Mouse (Mus musculus): ENCODE results near the gene Gamt. TPM values are rescaled to one million over a fixed set of nuclear protein-coding genes. Genes with fewer than 3 reads are reported as not detected.

Gene Gamt
- polyA plus RNA-seq (2016; fragmentation: Nextera tagmentation; extraction: Ambion mirVana): 26.6 and 29.6 TPM in 2 replicates

DNA sequence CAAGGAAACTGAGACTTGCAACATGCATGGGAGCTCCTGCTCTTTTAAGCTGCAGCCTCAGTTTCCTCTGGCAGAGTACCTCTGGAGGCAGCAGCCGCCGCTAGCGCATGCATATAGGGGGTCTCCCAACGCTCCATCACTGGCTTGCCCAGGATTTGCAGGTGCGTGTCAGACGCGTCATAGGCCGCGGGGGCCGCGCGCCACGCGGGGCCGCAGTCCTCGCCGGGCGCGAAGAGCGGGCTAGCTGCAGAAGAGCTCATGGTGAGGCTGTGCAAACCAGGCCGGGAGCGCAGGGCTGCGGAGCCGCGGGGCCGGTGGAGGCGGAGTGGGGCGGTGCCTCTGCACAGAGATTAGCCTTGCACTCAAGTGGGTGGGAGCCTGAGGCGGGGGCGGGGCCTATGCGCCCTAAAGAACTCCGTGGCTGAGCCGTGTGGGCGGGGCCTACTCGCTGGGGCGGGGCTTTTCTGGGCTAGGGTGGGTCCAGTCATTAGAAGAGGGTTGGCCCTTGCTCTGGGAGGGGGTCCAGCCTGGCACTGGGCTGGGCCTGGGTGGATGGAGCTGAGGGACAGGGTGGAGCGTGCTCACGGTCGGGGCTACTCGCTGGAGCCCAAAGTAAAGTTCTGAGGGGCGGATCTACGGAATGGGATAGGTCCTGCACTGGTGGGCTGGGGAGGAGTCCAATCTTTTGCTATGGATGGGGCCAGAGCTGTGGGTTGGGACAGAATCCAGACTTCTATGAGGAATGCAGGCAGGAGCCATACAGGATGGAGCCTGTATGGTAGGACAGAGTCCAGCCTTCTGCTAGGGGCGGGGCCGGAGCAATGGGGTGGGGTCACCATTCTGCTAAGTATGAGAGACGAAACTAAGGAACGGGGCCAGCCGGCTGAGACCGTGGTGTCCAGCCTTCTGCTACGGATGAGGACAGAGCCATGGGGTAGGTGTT lies at the start of gene Gamt, which contains the start of gene Dazap1:
TSS of gene Gamt (minus strand) at position 371 of the 943 bp plus-strand sequence.
TSS of gene Dazap1 (plus strand) at position 845 of the 943 bp plus-strand sequence.
- peak; percentile 80 for ATAC-seq (ENCODE audit: low FRiP score)
- Histone ChIP-seq H3K36me3 (peaks cover 28% of the 10 kb centered on the region), H3K4me3 (peak within 1 kb of the TSS; percentile 43), H3K27ac (peak within 1 kb of the TSS; percentile 90), H3K4me2 (replicated peaks) (peak within 1 kb of the TSS; percentile 83), H3K9ac (peak within 1 kb of the TSS; percentile 70), H3K27me3 (no peaks in the 10 kb centered on the region), H3K9me3 (replicated peaks) (no peaks in the 10 kb centered on the region), H3K4me1 (peaks cover 43% of the 10 kb centered on the region)
- under 1% methylated on average over 49 of the region's 49 CpGs for WGBS

DNA sequence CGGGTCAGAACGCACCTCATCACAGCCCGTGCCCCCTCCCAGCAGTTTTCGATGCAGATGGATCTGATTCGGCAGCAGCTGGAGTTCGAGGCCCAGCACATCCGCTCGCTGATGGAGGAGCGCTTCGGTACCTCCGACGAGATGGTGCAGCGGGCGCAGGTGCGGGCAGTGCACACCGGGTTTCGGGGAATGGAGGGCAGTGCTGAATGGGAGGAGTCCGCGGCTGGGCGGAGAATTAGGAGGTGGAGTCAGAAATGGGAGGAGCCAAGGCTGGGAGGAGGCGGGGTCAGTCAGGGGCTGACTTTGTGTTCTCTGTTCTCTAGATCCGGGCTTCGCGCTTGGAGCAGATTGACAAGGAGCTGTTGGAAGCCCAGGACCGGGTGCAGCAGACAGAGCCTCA lies 44.0 kb upstream of the Gamt start:
- Histone ChIP-seq H3K9me3 (replicated peaks) (no peaks in the 10 kb centered on the region), H3K36me3 (peaks cover 66% of the 10 kb centered on the region), H3K27me3 (peaks cover 10% of the 10 kb centered on the region), H3K4me2 (replicated peaks) (peak overlapping the region; percentile 31), H3K4me1 (peaks cover 35% of the 10 kb centered on the region), H3K4me3 (peak overlapping the region; percentile 14), H3K9ac (peak overlapping the region; percentile 39), H3K27ac (no peak overlapping the region)
- no peak for ATAC-seq (ENCODE audit: low FRiP score)
- WGBS: 23% methylated on average over 25 of the region's 25 CpGs

DNA sequence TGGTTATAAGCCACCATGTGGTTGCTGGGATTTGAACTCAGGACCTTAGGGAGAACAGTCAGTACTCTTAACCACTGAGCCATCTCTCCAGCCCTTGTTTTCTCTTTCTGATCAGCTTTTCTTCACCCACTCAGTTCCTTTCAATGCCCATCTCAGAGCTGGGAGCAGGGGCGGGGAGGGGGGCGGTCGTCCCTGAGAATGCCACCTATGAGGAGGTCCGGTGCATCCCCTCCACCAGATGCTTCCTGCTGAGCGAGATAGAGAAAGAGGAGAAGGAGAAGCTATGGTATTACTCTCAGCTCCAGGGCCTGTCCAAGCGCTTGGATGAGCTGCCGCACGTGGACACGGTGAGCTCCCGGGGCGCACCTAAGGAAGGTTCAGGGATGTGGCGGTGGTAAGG lies 43.6 kb upstream of the Gamt start:
- peaks cover 14% of the 10 kb centered on the region for H3K27me3 ChIP-seq
- WGBS: 28% methylated on average over 11 of the region's 12 CpGs

GRCm38 (mm10) chr10:80302471-80302881 lies 41.7 kb upstream of the Gamt start:
- 9% methylated on average over 9 of the region's 9 CpGs for WGBS
- no peak for ATAC-seq (ENCODE audit: low FRiP score)
- Histone ChIP-seq H3K36me3 (peaks cover 44% of the 10 kb centered on the region), H3K4me3 (peak overlapping the region; percentile 62), H3K27me3 (peaks cover 27% of the 10 kb centered on the region), H3K4me1 (peaks cover 53% of the 10 kb centered on the region), H3K9ac (peak overlapping the region; percentile 97), H3K9me3 (replicated peaks) (no peaks in the 10 kb centered on the region), H3K27ac (peak overlapping the region; percentile 99; the same call in 1 of the 2 replicates), H3K4me2 (replicated peaks) (peak overlapping the region; percentile 72)

More for the DNA sequence above, 43.6 kb upstream of the Gamt start:
- peak overlapping the region; percentile 14 for H3K4me3 ChIP-seq
- no peaks in the 10 kb centered on the region for H3K9me3 ChIP-seq (replicated peaks)
- ATAC-seq (ENCODE audit: low FRiP score): no peak
- H3K4me2 ChIP-seq (replicated peaks): peak overlapping the region; percentile 31
- H3K36me3 ChIP-seq: peaks cover 64% of the 10 kb centered on the region
- H3K27ac ChIP-seq: no peak overlapping the region
- H3K9ac ChIP-seq: peak overlapping the region; percentile 39
- peaks cover 39% of the 10 kb centered on the region for H3K4me1 ChIP-seq

DNA sequence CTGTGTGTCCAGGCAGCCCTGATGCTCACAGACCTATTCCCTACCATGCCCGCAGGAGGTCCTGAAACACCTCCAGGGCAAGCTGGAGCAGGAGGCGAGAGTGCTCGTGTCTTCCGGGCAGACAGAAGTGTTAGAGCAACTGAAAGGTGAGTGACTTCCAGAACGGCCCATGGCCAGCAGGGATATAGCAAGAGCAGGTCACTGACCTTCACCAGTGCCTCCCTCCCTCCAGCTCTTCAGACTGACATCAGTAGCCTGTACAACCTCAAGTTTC lies 41.2 kb upstream of the Gamt start:
- peaks cover 57% of the 10 kb centered on the region for H3K4me1 ChIP-seq
- peak overlapping the region; percentile 72 for H3K4me2 ChIP-seq (replicated peaks)
- H3K9ac ChIP-seq: peak overlapping the region; percentile 97
- WGBS: 40% methylated on average over 5 of the region's 5 CpGs
- H3K9me3 ChIP-seq (replicated peaks): no peaks in the 10 kb centered on the region
- peak overlapping the region; percentile 99 for H3K27ac ChIP-seq
- H3K27me3 ChIP-seq: peaks cover 28% of the 10 kb centered on the region
- peaks cover 39% of the 10 kb centered on the region for H3K36me3 ChIP-seq
- ATAC-seq (ENCODE audit: low FRiP score): no peak
- H3K4me3 ChIP-seq: peak overlapping the region; percentile 62

DNA sequence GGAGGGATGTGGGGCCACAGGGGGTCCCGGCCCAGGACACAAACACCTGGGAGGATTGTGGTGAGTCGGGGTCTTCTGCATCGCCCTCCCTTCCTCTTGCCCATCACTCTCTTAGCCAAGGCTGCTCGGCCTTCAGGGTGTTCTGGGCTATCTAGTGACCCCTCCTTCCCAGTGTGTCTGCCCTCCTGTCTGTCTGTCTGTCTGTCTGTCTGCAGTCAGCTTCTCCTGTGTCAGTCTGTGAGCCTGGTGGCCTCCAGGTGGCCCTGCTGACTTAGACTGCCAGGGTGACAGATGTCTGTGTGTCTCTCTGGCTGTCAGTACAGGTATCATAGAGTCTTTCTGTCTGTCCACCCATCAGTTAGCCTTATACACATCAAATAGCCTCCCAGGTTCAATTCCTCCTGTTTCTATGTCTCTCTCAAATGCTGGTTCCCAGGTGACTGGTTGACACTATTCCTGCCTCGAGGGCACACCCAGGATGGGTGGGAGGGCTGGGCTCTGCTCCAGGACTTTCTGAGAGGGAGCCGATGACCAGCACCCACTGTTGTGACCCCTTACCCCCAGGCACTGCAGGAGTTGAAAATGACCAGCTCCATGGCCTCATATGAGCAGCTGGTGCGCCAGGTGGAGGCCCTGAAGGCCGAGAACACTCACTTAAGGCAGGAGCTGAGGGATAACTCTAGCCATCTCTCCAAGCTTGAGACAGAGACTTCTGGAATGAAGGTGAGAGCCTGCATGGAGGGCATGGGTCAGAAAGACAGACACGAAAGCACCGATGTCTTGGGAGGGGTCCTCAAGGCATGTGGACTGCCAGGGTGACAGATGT lies 40.7 kb upstream of the Gamt start:
- 68% methylated on average over 10 of the region's 10 CpGs for WGBS
- Histone ChIP-seq H3K27me3 (peaks cover 28% of the 10 kb centered on the region), H3K9me3 (replicated peaks) (no peaks in the 10 kb centered on the region), H3K4me3 (peak overlapping the region; percentile 62), H3K9ac (peak overlapping the region; percentile 97), H3K4me2 (replicated peaks) (peak overlapping the region; percentile 72), H3K36me3 (peaks cover 34% of the 10 kb centered on the region), H3K27ac (peak overlapping the region; percentile 99), H3K4me1 (peaks cover 63% of the 10 kb centered on the region)
- no peak; the same call in 1 of the 2 replicates for ATAC-seq (ENCODE audit: low FRiP score)

GRCm38 (mm10) chr10:80300672-80301181 lies 39.9 kb upstream of the Gamt start:
- H3K4me3 ChIP-seq: peak overlapping the region; percentile 62
- H3K4me1 ChIP-seq: peaks cover 69% of the 10 kb centered on the region
- H3K27me3 ChIP-seq: peaks cover 24% of the 10 kb centered on the region; the same call in 1 of the 2 replicates
- no peaks in the 10 kb centered on the region for H3K9me3 ChIP-seq (replicated peaks)
- H3K36me3 ChIP-seq: peaks cover 26% of the 10 kb centered on the region
- 10% methylated on average over 11 of the region's 11 CpGs for WGBS
- peak; percentile 83 for ATAC-seq (ENCODE audit: low FRiP score)
- H3K9ac ChIP-seq: peak overlapping the region; percentile 97
- H3K4me2 ChIP-seq (replicated peaks): peak overlapping the region; percentile 72
- peak overlapping the region; percentile 99 for H3K27ac ChIP-seq

GRCm38 (mm10) chr10:80299824-80300223 lies 39.0 kb upstream of the Gamt start:
- 34% methylated on average over 10 of the region's 10 CpGs for WGBS
- H3K4me1 ChIP-seq: peaks cover 75% of the 10 kb centered on the region
- H3K27me3 ChIP-seq: peaks cover 23% of the 10 kb centered on the region; the same call in 1 of the 2 replicates
- no peak for ATAC-seq (ENCODE audit: low FRiP score)
- H3K9ac ChIP-seq: peak overlapping the region; percentile 97
- peak overlapping the region; percentile 72 for H3K4me2 ChIP-seq (replicated peaks)
- H3K36me3 ChIP-seq: peaks cover 17% of the 10 kb centered on the region
- no peaks in the 10 kb centered on the region for H3K9me3 ChIP-seq (replicated peaks)
- peak overlapping the region; percentile 62 for H3K4me3 ChIP-seq
- peak overlapping the region; percentile 99 for H3K27ac ChIP-seq

GRCm38 (mm10) chr10:80299301-80299700 lies 38.5 kb upstream of the Gamt start:
- Histone ChIP-seq H3K27ac (peak overlapping the region; percentile 99), H3K4me3 (peak overlapping the region; percentile 62), H3K9me3 (replicated peaks) (no peaks in the 10 kb centered on the region), H3K4me2 (replicated peaks) (peak overlapping the region; percentile 72), H3K9ac (peak overlapping the region; percentile 97), H3K4me1 (peaks cover 70% of the 10 kb centered on the region), H3K36me3 (peaks cover 17% of the 10 kb centered on the region), H3K27me3 (peaks cover 21% of the 10 kb centered on the region; the same call in 1 of the 2 replicates)
- ATAC-seq (ENCODE audit: low FRiP score): no peak
- 5% methylated on average over 15 of the region's 15 CpGs for WGBS

- peak; percentile 70 for ATAC-seq (ENCODE audit: low FRiP score)
These were observed 37.9 kb upstream of the Gamt start for GRCm38 (mm10) chr10:80298571-80299281.

DNA sequence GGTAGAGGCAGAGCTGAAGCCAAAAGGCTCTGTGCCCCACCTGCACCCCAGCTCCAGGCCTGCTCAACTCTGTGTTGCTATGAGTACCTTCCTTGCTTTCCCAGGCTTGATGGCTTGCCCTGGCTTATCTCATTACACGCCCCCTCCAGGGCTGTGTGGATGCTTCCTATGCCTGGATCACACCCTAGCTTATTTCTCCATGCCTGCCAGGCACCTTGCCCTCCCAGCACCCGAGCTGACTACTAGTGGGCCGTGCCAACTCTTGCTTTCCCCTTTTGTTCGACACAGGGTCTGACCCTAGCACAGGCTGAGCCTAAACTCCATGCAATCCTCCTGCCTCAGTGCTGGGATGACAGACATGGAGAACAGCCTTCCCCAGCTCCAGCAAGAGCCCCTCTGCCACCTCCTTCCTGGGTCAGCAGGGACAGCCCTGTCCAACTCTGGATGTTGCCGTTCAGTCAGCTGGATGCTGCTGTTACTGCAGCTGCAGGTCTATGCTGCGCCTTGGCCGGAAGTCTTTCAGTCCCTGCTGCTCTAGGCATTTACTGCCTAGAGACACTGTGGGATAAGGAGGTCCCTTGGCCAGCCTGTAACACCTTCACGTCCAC lies 36.8 kb upstream of the Gamt start:
- peak overlapping the region; percentile 99 for H3K27ac ChIP-seq
- ATAC-seq (ENCODE audit: low FRiP score): no peak
- H3K9me3 ChIP-seq (replicated peaks): no peaks in the 10 kb centered on the region
- WGBS: 77% methylated on average over 8 of the region's 8 CpGs
- H3K9ac ChIP-seq: peak overlapping the region; percentile 97
- peak overlapping the region; percentile 6; the same call in 1 of the 2 replicates for H3K4me3 ChIP-seq
- peaks cover 69% of the 10 kb centered on the region for H3K4me1 ChIP-seq
- peaks cover 24% of the 10 kb centered on the region for H3K36me3 ChIP-seq
- peak overlapping the region; percentile 72 for H3K4me2 ChIP-seq (replicated peaks)
- H3K27me3 ChIP-seq: peaks cover 21% of the 10 kb centered on the region; the same call in 1 of the 2 replicates

More at GRCm38 (mm10) chr10:80298571-80299281, 37.9 kb upstream of the Gamt start:
- peaks cover 22% of the 10 kb centered on the region for H3K36me3 ChIP-seq
- peak overlapping the region; percentile 72 for H3K4me2 ChIP-seq (replicated peaks)
- H3K27me3 ChIP-seq: peaks cover 21% of the 10 kb centered on the region; the same call in 1 of the 2 replicates
- peak overlapping the region; percentile 99 for H3K27ac ChIP-seq
- peak overlapping the region; percentile 97 for H3K9ac ChIP-seq
- H3K4me3 ChIP-seq: peak overlapping the region; percentile 62
- peaks cover 68% of the 10 kb centered on the region for H3K4me1 ChIP-seq
- H3K9me3 ChIP-seq (replicated peaks): no peaks in the 10 kb centered on the region
- WGBS: 4% methylated on average over 26 of the region's 26 CpGs

All from hindbrain, embryonic 12.5 days (tissue).